Mouse (Mus musculus): ENCODE data around the gene Pfn4. TPM values are rescaled to one million over a fixed set of nuclear protein-coding genes. Genes with fewer than 3 reads are reported as not detected.
A peak's percentile ranks its signal among the peaks of the same experiment; 100 is the strongest.
"Not testable (repeated sequence)": the region's sequence is repeated elsewhere in the genome, so short reads cannot be mapped to it uniquely, and the experiment has no call there.

Pfn4 gene
- polyA plus RNA-seq, 1 experiment from 2014 or later: 10.8 TPM

- Histone ChIP-seq H3K36me3 (no peaks in the 10 kb centered on the region), H3K9ac (no peak overlapping the region), H3K27ac (replicated peaks) (no peak overlapping the region), H3K27me3 (no peaks in the 10 kb centered on the region), H3K4me2 (no peak overlapping the region), H3K9me3 (no peaks in the 10 kb centered on the region), H3K4me3 (no peak overlapping the region), H3K4me1 (replicated peaks) (no peaks in the 10 kb centered on the region)
- WGBS: 72% methylated on average over 1 of the region's 1 CpGs
- ATAC-seq (ENCODE audit: low read depth): no peak
These were observed 11.8 kb upstream of the Pfn4 start for GRCm38 (mm10) chr12:4757060-4757459.

GRCm38 (mm10) chr12:4769333-4769723, 506 bp downstream of the Pfn4 start:
- ATAC-seq (ENCODE audit: low read depth): peak; percentile 59
- peak overlapping the region; percentile 61 for H3K4me3 ChIP-seq
- peak overlapping the region; percentile 54 for H3K4me2 ChIP-seq
- H3K9ac ChIP-seq: peak overlapping the region; percentile 82
- H3K4me1 ChIP-seq (replicated peaks): peaks cover 4% of the 10 kb centered on the region
- no peaks in the 10 kb centered on the region for H3K36me3 ChIP-seq
- no peaks in the 10 kb centered on the region for H3K9me3 ChIP-seq
- no peaks in the 10 kb centered on the region for H3K27me3 ChIP-seq
- 17% methylated on average over 13 of the region's 13 CpGs for WGBS
- H3K27ac ChIP-seq (replicated peaks): peak overlapping the region; percentile 95

GRCm38 (mm10) chr12:4774895-4775587, 6.2 kb downstream of the Pfn4 start:
- no peaks in the 10 kb centered on the region for H3K9me3 ChIP-seq
- no peak overlapping the region for H3K4me3 ChIP-seq
- no peak overlapping the region for H3K9ac ChIP-seq
- H3K27me3 ChIP-seq: no peaks in the 10 kb centered on the region
- ATAC-seq (ENCODE audit: low read depth): no peak
- 90% methylated on average over 8 of the region's 8 CpGs for WGBS
- H3K4me2 ChIP-seq: no peak overlapping the region
- H3K4me1 ChIP-seq (replicated peaks): no peaks in the 10 kb centered on the region
- no peak overlapping the region for H3K27ac ChIP-seq (replicated peaks)
- H3K36me3 ChIP-seq: no peaks in the 10 kb centered on the region

DNA sequence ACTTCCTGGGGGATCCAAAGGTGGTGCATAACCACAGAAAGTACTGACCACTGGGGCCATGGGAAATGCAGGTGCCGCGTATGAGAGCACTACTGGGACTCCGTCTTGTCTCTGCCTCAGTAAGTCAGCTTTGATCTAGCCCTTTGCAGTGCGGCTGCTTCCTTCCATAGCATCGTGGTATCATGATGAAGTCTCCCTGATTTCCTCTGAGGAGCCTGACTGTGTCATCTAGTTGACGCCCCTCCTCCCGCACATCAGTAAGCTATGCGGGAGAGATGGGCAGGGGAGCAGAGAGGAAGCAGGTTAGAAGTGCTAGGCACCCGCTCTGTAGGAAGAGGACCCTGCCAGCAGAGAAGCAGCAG, 6.7 kb downstream of the Pfn4 start:
- no peak overlapping the region for H3K27ac ChIP-seq (replicated peaks)
- 82% methylated on average over 9 of the region's 9 CpGs for WGBS

GRCm38 (mm10) chr12:4777734-4778133, 8.9 kb downstream of the Pfn4 start:
- Histone ChIP-seq H3K9me3 (no peaks in the 10 kb centered on the region), H3K4me2 (no peak overlapping the region)
- 92% methylated on average over 6 of the region's 6 CpGs for WGBS

More for the DNA sequence above, 6.7 kb downstream of the Pfn4 start:
- no peak for ATAC-seq (ENCODE audit: low read depth)
- H3K27me3 ChIP-seq: no peaks in the 10 kb centered on the region
- H3K36me3 ChIP-seq: no peaks in the 10 kb centered on the region
- H3K9me3 ChIP-seq: no peaks in the 10 kb centered on the region
- H3K4me1 ChIP-seq (replicated peaks): no peaks in the 10 kb centered on the region
- H3K4me3 ChIP-seq: no peak overlapping the region
- no peak overlapping the region for H3K4me2 ChIP-seq
- no peak overlapping the region for H3K9ac ChIP-seq

GRCm38 (mm10) chr12:4780245-4780644, 11.4 kb downstream of the Pfn4 start:
- H3K4me2 ChIP-seq: no peak overlapping the region
- H3K36me3 ChIP-seq: no peaks in the 10 kb centered on the region
- H3K27me3 ChIP-seq: no peaks in the 10 kb centered on the region
- no peak overlapping the region for H3K4me3 ChIP-seq
- no peaks in the 10 kb centered on the region for H3K4me1 ChIP-seq (replicated peaks)
- 78% methylated on average over 2 of the region's 2 CpGs for WGBS
- no peak overlapping the region for H3K9ac ChIP-seq
- no peak overlapping the region for H3K27ac ChIP-seq (replicated peaks)
- ATAC-seq (ENCODE audit: low read depth): no peak
- no peaks in the 10 kb centered on the region for H3K9me3 ChIP-seq

More at GRCm38 (mm10) chr12:4777734-4778133, 8.9 kb downstream of the Pfn4 start:
- H3K27ac ChIP-seq (replicated peaks): no peak overlapping the region
- no peaks in the 10 kb centered on the region for H3K27me3 ChIP-seq
- no peaks in the 10 kb centered on the region for H3K36me3 ChIP-seq
- no peak for ATAC-seq (ENCODE audit: low read depth)
- H3K4me3 ChIP-seq: no peak overlapping the region
- H3K4me1 ChIP-seq (replicated peaks): no peaks in the 10 kb centered on the region
- H3K9ac ChIP-seq: no peak overlapping the region

- no peaks in the 10 kb centered on the region for H3K4me1 ChIP-seq (replicated peaks)
- H3K9me3 ChIP-seq: no peaks in the 10 kb centered on the region
- ATAC-seq (ENCODE audit: low read depth): no peak
- no peak overlapping the region for H3K4me2 ChIP-seq
- H3K27ac ChIP-seq (replicated peaks): no peak overlapping the region
- 90% methylated on average over 1 of the region's 1 CpGs for WGBS
- H3K36me3 ChIP-seq: no peaks in the 10 kb centered on the region
- H3K9ac ChIP-seq: no peak overlapping the region
- H3K27me3 ChIP-seq: no peaks in the 10 kb centered on the region
- H3K4me3 ChIP-seq: no peak overlapping the region
These were observed 12.4 kb downstream of the Pfn4 start for GRCm38 (mm10) chr12:4781270-4781669.

GRCm38 (mm10) chr12:4781725-4782404, 13.0 kb downstream of the Pfn4 start:
- WGBS: 92% methylated on average over 9 of the region's 9 CpGs
- ATAC-seq (ENCODE audit: low read depth): not testable (repeated sequence)

GRCm38 (mm10) chr12:4783598-4783997, 14.8 kb downstream of the Pfn4 start:
- H3K36me3 ChIP-seq: no peaks in the 10 kb centered on the region
- no peak overlapping the region for H3K9ac ChIP-seq
- no peak overlapping the region for H3K27ac ChIP-seq (replicated peaks)
- no peak overlapping the region for H3K4me2 ChIP-seq
- WGBS: 56% methylated on average over 5 of the region's 5 CpGs
- no peaks in the 10 kb centered on the region for H3K9me3 ChIP-seq
- no peak for ATAC-seq (ENCODE audit: low read depth)
- no peaks in the 10 kb centered on the region for H3K27me3 ChIP-seq
- H3K4me1 ChIP-seq (replicated peaks): no peaks in the 10 kb centered on the region
- no peak overlapping the region for H3K4me3 ChIP-seq

More at GRCm38 (mm10) chr12:4781725-4782404, 13.0 kb downstream of the Pfn4 start:
- not testable (repeated sequence) for H3K9ac ChIP-seq; H3K27me3 ChIP-seq; H3K4me2 ChIP-seq; H3K27ac ChIP-seq (replicated peaks); H3K9me3 ChIP-seq; H3K4me1 ChIP-seq (replicated peaks); H3K4me3 ChIP-seq; H3K36me3 ChIP-seq

GRCm38 (mm10) chr12:4784466-4784865, 15.6 kb downstream of the Pfn4 start:
- ATAC-seq (ENCODE audit: low read depth): no peak
- Histone ChIP-seq H3K4me3 (no peak overlapping the region), H3K4me1 (replicated peaks) (no peaks in the 10 kb centered on the region), H3K36me3 (no peaks in the 10 kb centered on the region), H3K4me2 (no peak overlapping the region), H3K9ac (no peak overlapping the region), H3K9me3 (no peaks in the 10 kb centered on the region), H3K27ac (replicated peaks) (no peak overlapping the region), H3K27me3 (no peaks in the 10 kb centered on the region)
- WGBS: 70% methylated on average over 2 of the region's 2 CpGs

GRCm38 (mm10) chr12:4788128-4788527, 19.3 kb downstream of the Pfn4 start:
- not testable (repeated sequence) for H3K27ac ChIP-seq (replicated peaks); H3K9me3 ChIP-seq; H3K27me3 ChIP-seq; ATAC-seq (ENCODE audit: low read depth); H3K4me2 ChIP-seq; H3K36me3 ChIP-seq; H3K9ac ChIP-seq; H3K4me1 ChIP-seq (replicated peaks); H3K4me3 ChIP-seq
- WGBS: 94% methylated on average over 25 of the region's 25 CpGs

- no peak for ATAC-seq (ENCODE audit: low read depth)
- Histone ChIP-seq H3K4me1 (replicated peaks) (no peaks in the 10 kb centered on the region), H3K9me3 (no peaks in the 10 kb centered on the region), H3K9ac (no peak overlapping the region), H3K4me2 (no peak overlapping the region), H3K27me3 (no peaks in the 10 kb centered on the region), H3K4me3 (no peak overlapping the region), H3K36me3 (no peaks in the 10 kb centered on the region), H3K27ac (replicated peaks) (no peak overlapping the region)
- WGBS: 50% methylated on average over 1 of the region's 1 CpGs
These were observed 24.9 kb downstream of the Pfn4 start for GRCm38 (mm10) chr12:4793718-4794117.

DNA sequence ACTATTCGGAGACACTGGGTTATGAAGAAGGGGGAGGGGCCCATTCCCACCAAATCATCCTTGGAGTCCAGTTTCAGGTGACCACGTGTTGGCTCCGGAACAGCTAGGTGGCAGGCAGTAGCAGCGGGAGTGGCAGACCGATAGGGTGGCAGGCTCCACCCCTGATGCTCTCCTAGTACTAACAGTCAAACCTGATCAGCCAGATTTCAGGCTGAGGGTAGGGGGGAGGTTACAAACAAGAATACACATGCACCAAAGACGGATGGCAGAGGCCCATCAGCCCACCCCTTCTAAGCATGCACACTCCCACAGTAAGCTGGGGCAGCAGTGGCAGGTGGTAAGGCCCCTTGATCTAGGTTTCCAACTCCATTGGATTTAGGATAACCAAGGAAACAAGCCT, 28.6 kb downstream of the Pfn4 start:
- 82% methylated on average over 6 of the region's 6 CpGs for WGBS
- H3K9me3 ChIP-seq; ATAC-seq (ENCODE audit: low read depth); H3K4me3 ChIP-seq; H3K27me3 ChIP-seq; H3K4me1 ChIP-seq (replicated peaks); H3K9ac ChIP-seq; H3K36me3 ChIP-seq; H3K27ac ChIP-seq (replicated peaks); H3K4me2 ChIP-seq: not testable (repeated sequence)

All from neural tube, embryonic 13.5 days (tissue).